Mouse (Mus musculus): ENCODE data around the gene Ccr6. TPM values are rescaled to one million over a fixed set of nuclear protein-coding genes. Genes with fewer than 3 reads are reported as not detected.

Gene Ccr6
- polyA plus RNA-seq, 1 experiment from 2014 or later, result 0.56 TPM

GRCm38 (mm10) chr17:8229607-8230006 lies 6.2 kb upstream of the Ccr6 start:
- Histone ChIP-seq H3K4me1 (ENCODE audit: insufficient read depth, low read depth, low read length) (no peaks in the 10 kb centered on the region), H3K9ac (replicated peaks; ENCODE audit: low read depth) (no peak overlapping the region), H3K36me3 (ENCODE audit: insufficient read depth, low read length) (no peaks in the 10 kb centered on the region), H3K27ac (ENCODE audit: low read length) (no peak overlapping the region), H3K4me2 (replicated peaks; ENCODE audit: low read depth, low read length) (no peak overlapping the region), H3K27me3 (replicated peaks; ENCODE audit: insufficient read depth, low read length) (no peaks in the 10 kb centered on the region), H3K4me3 (ENCODE audit: low read depth, low read length) (no peak overlapping the region), H3K9me3 (ENCODE audit: low read length) (no peaks in the 10 kb centered on the region)
- ATAC-seq (no peak), DNase-seq (ENCODE audit: low spot score) (no peak)
- TF ChIP-seq EP300 (IDR thresholded peaks at IDR 0.05) (no peak), CTCF (IDR thresholded peaks at IDR 0.05) (no peak)
- 74% methylated on average over 3 of the region's 3 CpGs for WGBS

GRCm38 (mm10) chr17:8232089-8232488 lies 3.8 kb upstream of the Ccr6 start:
- ATAC-seq, result no peak
- DNase-seq (ENCODE audit: low spot score), result no peak

DNA sequence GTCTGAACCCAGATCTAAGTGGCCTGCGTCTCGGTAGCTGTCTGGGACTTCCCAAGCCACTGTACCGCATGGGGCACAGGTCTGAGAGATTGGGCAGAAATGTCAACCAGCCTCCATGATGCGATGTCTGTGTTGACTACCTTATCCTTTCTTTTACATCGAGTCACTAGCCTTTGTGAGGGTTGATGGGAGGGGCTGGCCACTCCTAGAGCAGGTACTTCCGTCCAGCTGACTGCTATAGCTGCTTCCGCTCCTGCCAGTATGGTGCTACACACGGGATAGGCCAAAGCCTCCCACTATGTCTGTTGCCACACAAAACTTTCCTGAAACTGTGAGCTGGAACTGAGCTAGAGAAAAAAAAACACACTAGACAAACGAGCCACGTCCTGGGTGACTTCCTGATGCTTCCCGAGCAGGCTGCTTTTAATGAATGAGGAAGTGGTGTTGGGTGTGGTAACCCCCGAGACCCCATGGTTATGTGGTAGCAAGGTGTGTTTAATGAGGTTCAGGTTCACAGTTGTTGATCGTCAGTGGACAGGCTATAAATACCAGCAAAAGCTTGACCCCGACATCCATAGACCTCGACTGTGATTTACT lies 2.1 kb upstream of the Ccr6 start:
- no peak overlapping the region for H3K4me2 ChIP-seq (replicated peaks; ENCODE audit: low read depth, low read length)
- no peak for TF ChIP-seq EP300 (IDR thresholded peaks at IDR 0.05)
- TF ChIP-seq CTCF (IDR thresholded peaks at IDR 0.05), result no peak
- H3K27ac ChIP-seq (ENCODE audit: low read length), result no peak overlapping the region
- no peaks in the 10 kb centered on the region for H3K36me3 ChIP-seq (ENCODE audit: insufficient read depth, low read length)
- H3K9ac ChIP-seq (replicated peaks; ENCODE audit: low read depth), result no peak overlapping the region
- no peaks in the 10 kb centered on the region for H3K4me1 ChIP-seq (ENCODE audit: insufficient read depth, low read depth, low read length)
- DNase-seq (ENCODE audit: low spot score) (peak; percentile 14), ATAC-seq (no peak)
- no peaks in the 10 kb centered on the region for H3K9me3 ChIP-seq (ENCODE audit: low read length)
- WGBS, result 52% methylated on average over 15 of the region's 15 CpGs
- H3K27me3 ChIP-seq (replicated peaks; ENCODE audit: insufficient read depth, low read length), result no peaks in the 10 kb centered on the region
- H3K4me3 ChIP-seq (ENCODE audit: low read depth, low read length), result no peak overlapping the region

More at GRCm38 (mm10) chr17:8232089-8232488, 3.8 kb upstream of the Ccr6 start:
- Histone ChIP-seq H3K36me3 (ENCODE audit: insufficient read depth, low read length) (no peaks in the 10 kb centered on the region), H3K4me2 (replicated peaks; ENCODE audit: low read depth, low read length) (no peak overlapping the region), H3K4me3 (ENCODE audit: low read depth, low read length) (no peak overlapping the region), H3K27me3 (replicated peaks; ENCODE audit: insufficient read depth, low read length) (no peaks in the 10 kb centered on the region), H3K4me1 (ENCODE audit: insufficient read depth, low read depth, low read length) (no peaks in the 10 kb centered on the region), H3K27ac (ENCODE audit: low read length) (no peak overlapping the region), H3K9me3 (ENCODE audit: low read length) (no peaks in the 10 kb centered on the region), H3K9ac (replicated peaks; ENCODE audit: low read depth) (no peak overlapping the region)
- TF ChIP-seq CTCF (IDR thresholded peaks at IDR 0.05), result no peak
- WGBS, result 25% methylated on average over 5 of the region's 5 CpGs

DNA sequence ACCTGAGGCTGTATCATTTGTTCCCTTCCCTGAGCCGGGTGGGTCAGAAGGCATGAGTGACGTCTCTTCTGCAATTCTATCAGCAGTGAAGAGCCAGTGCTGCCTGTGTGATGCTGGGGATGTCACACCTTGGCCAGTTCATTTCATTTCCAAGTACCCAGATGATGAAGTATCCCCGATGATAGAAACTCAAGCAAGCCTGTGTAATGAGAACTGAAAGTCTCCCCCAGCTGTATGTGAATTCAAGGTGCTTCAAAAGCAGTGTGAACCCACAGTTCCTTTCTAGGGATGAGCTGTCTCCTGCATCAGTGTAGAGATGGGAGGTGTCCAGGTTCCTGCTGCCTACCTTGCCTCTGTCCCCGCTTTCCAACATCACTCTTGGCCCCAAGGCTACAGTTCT lies 1.3 kb upstream of the Ccr6 start:
- Histone ChIP-seq H3K9ac (replicated peaks; ENCODE audit: low read depth) (no peak overlapping the region), H3K4me2 (replicated peaks; ENCODE audit: low read depth, low read length) (no peak overlapping the region), H3K4me3 (ENCODE audit: low read depth, low read length) (no peak overlapping the region), H3K27ac (ENCODE audit: low read length) (no peak overlapping the region), H3K4me1 (ENCODE audit: insufficient read depth, low read depth, low read length) (no peaks in the 10 kb centered on the region), H3K9me3 (ENCODE audit: low read length) (no peaks in the 10 kb centered on the region), H3K36me3 (ENCODE audit: insufficient read depth, low read length) (no peaks in the 10 kb centered on the region), H3K27me3 (replicated peaks; ENCODE audit: insufficient read depth, low read length) (no peaks in the 10 kb centered on the region)
- DNase-seq (ENCODE audit: low spot score), result no peak
- WGBS, result 67% methylated on average over 4 of the region's 4 CpGs
- ATAC-seq, result no peak
- TF ChIP-seq EP300 (IDR thresholded peaks at IDR 0.05) (no peak), CTCF (IDR thresholded peaks at IDR 0.05) (no peak)

DNA sequence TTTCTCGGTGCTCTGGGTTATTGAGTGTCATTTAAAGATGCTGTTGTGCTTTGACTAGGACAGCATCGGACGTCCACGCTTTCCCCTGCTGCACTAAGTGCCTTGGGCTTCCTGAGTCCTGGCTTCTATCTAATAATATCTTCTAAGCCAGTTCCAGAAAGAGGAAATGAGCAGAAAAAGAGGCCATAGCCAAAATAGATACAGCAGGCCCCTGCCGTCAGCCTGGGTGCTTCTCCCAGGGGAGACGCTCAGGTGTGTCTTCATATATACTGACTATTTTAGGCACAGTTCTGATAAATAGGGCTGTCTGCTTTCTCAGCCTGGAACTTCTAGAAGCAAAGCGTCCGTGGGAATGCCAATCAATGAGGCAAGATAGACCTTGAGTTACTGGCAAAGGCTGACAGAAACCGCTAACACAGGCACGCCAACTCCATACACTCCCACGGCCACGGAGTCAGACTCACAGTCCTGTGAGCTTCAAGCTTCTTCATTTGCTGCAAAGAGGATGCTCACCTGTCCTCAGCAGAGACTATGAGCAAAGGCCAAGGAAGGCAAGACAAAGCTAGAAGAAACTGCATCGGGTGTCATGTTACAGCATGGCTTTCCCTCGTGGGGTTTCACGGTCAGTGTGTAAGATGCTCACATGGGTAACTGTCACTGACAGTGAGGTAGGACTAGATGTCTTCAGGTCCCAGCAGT lies 2.3 kb downstream of the Ccr6 start:
- Histone ChIP-seq H3K36me3 (ENCODE audit: insufficient read depth, low read length) (no peaks in the 10 kb centered on the region), H3K4me3 (ENCODE audit: low read depth, low read length) (no peak overlapping the region), H3K27ac (ENCODE audit: low read length) (no peak overlapping the region), H3K9me3 (ENCODE audit: low read length) (no peaks in the 10 kb centered on the region), H3K4me1 (ENCODE audit: insufficient read depth, low read depth, low read length) (no peaks in the 10 kb centered on the region), H3K4me2 (replicated peaks; ENCODE audit: low read depth, low read length) (no peak overlapping the region), H3K27me3 (replicated peaks; ENCODE audit: insufficient read depth, low read length) (no peaks in the 10 kb centered on the region), H3K9ac (replicated peaks; ENCODE audit: low read depth) (no peak overlapping the region)
- no peak for DNase-seq (ENCODE audit: low spot score)
- WGBS, result 72% methylated on average over 15 of the region's 15 CpGs
- TF ChIP-seq EP300 (IDR thresholded peaks at IDR 0.05) (no peak), CTCF (IDR thresholded peaks at IDR 0.05) (no peak)
- no peak for ATAC-seq

DNA sequence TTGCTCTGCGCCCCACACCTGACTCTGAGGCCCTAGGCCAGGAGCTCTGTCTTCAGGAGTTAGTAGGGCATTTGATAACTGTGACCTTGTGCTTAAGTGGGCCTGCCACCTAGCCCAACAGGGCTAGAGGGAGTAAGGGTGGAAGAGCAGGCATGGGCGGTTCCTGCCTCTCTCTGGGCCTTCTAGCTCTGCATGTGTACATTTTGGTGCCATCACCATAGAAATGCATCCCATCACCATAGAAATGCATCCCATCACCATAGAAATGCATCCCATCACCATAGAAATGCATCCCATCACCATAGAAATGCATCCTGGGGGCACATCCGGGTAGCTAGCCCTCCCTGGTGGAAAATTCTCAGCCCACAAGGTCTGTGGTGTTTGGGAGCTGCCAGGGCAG lies 3.7 kb downstream of the Ccr6 start:
- ATAC-seq (no peak), DNase-seq (ENCODE audit: low spot score) (no peak)
- no peaks in the 10 kb centered on the region for H3K4me1 ChIP-seq (ENCODE audit: insufficient read depth, low read depth, low read length)
- no peak overlapping the region for H3K4me3 ChIP-seq (ENCODE audit: low read depth, low read length)
- 69% methylated on average over 3 of the region's 3 CpGs for WGBS
- no peaks in the 10 kb centered on the region for H3K36me3 ChIP-seq (ENCODE audit: insufficient read depth, low read length)
- H3K9ac ChIP-seq (replicated peaks; ENCODE audit: low read depth), result no peak overlapping the region
- TF ChIP-seq CTCF (IDR thresholded peaks at IDR 0.05) (no peak), EP300 (IDR thresholded peaks at IDR 0.05) (no peak)
- H3K27me3 ChIP-seq (replicated peaks; ENCODE audit: insufficient read depth, low read length), result no peaks in the 10 kb centered on the region
- no peak overlapping the region for H3K27ac ChIP-seq (ENCODE audit: low read length)
- no peak overlapping the region for H3K4me2 ChIP-seq (replicated peaks; ENCODE audit: low read depth, low read length)
- H3K9me3 ChIP-seq (ENCODE audit: low read length), result no peaks in the 10 kb centered on the region

All from lung, postnatal 0 days (tissue).